Mouse (Mus musculus) embryo, embryonic 11.5 days (tissue): ENCODE results near the gene Syngr2.

Source experiments
- DNase-seq: peaks from one replicate; pipeline ENCODE4 v3.0.0-alpha.2; 2012; ENCODE audit warnings: low read depth, low spot score

Gene Syngr2

DNA sequence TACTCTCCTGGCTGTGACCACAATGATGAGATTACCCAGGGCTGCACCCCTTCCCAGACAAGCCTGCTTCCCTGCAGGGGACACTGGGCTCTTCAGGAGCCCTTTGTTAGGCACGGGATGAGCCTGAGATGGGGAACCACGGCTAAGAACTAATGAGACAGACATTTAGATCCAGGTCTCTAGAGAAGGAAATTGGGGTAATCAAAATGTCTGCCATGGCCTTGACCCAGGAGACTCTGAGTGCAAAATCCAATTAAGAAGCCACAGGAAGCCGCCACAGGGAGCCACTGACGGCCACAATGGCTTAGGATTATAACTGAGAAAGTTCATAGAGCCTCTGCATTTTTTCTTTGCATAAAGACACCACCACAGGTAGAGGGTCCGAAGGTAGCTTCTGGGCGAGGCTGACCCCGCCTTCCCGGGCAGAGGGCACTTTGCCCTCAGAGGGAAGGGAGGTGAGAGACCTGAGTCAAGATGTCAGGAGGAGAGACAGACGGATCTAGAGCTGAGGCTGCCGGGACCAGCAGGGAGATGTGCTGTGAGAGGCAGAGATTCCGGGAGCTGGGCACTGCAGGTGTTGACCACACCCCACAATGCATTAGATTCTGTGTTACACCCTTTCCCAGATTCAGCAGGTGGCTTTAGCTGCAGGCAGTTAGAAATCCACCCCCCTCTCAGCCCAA, 53.8 kb downstream of the Syngr2 start:
- DNase-seq: no peak
